In the genomic region with DNA sequence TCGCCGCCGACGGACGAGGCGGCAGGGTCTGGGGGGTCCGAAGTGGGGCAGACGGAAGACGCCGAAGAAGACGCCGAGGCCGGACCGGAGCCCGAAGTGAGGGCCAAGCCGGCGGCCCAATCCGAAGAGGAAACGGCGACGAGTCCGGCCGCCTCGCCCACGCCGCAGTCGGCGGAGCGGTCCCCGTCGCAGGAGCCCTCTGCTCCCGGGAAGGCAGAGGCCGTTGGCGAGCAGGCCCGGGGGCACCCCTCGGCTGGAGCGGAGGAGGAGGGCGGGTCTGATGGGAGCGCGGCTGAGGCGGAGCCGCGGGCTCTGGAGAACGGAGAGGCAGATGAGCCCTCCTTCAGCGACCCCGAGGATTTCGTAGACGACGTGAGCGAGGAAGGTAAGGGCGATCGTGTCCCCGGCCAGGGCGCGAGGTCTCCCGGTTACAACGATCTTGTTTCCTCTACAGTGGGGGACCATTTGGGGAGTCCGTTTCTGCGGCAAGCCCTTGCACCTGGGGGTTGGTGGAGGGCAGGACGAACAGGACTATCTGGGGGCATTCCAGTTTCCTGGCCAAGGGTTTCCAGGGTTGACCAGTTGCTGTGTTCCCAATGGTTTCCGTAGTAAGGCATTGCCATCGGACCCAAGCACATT, we compare ENCODE assay signal across 8 mouse cellular contexts. TPM values are rescaled to one million over a fixed set of nuclear protein-coding genes. Genes with fewer than 3 reads are reported as not detected.
A peak's percentile ranks its signal among the peaks of the same experiment; 100 is the strongest.
DNase-seq lines count a peak whose midpoint lies in the region; ATAC-seq and TF ChIP-seq lines count a peak whose summit lies in the region.

No protein-coding gene starts in this region.

- under 1% methylated on average over 62 of the region's 62 CpGs for WGBS in kidney, embryonic 14.5 days
- under 1% methylated on average over 62 of the region's 62 CpGs for WGBS in hindbrain, embryonic 14.5 days

- no peaks in the 10 kb centered on the region for H3K27me3 ChIP-seq in kidney, embryonic 14.5 days (ENCODE audit: control insufficient read depth, insufficient read depth, low read length)
- H3K27me3 ChIP-seq in hindbrain, embryonic 14.5 days (ENCODE audit: control insufficient read depth, insufficient read depth, low read length): no peaks in the 10 kb centered on the region

- H3K9me3 ChIP-seq in kidney, embryonic 14.5 days (ENCODE audit: control insufficient read depth, low read length): no peaks in the 10 kb centered on the region
- H3K9me3 ChIP-seq in ES-E14 (ENCODE audit: control insufficient read depth, insufficient read depth, low read depth, low read length): no peaks in the 10 kb centered on the region
- no peaks in the 10 kb centered on the region for H3K9me3 ChIP-seq in hindbrain, embryonic 14.5 days (ENCODE audit: control insufficient read depth, low read length)

- peaks cover 6% of the 10 kb centered on the region for H3K36me3 ChIP-seq in kidney, embryonic 14.5 days (ENCODE audit: control insufficient read depth, insufficient read depth, low read length)
- peaks cover 12% of the 10 kb centered on the region; the same call in 1 of the 2 replicates for H3K36me3 ChIP-seq in ES-E14 (ENCODE audit: control insufficient read depth, insufficient read depth, low read length, poor library complexity, severe bottlenecking)
- no peaks in the 10 kb centered on the region for H3K36me3 ChIP-seq in hindbrain, embryonic 14.5 days (replicated peaks; ENCODE audit: control insufficient read depth, insufficient read depth)

- peak overlapping the region; percentile 83 for H3K4me2 ChIP-seq in kidney, embryonic 14.5 days (replicated peaks; ENCODE audit: low read depth, low read length)
- peak overlapping the region; percentile 97 for H3K4me2 ChIP-seq in hindbrain, embryonic 14.5 days (replicated peaks)

- in situ Hi-C loops in ES-E14 (cut with MboI; ENCODE audit: low sequenced_read_pairs in 2 of 2, unreplicated experiment in 2 of 2): loop anchor here (25.0 kb wide), 1 partner anchor 582 kb away; the partner anchor contains the start of genes Gm26938 (in 2 of the 2) and Psmg3 (in 2 of the 2)

- intact Hi-C loops in left cerebral cortex, postnatal 4 days (cut with DNase I): loop anchor here (10.0 kb wide), 1 partner anchor 585 kb away; no protein-coding TSS in a partner anchor

- H3K4me3 ChIP-seq in kidney, embryonic 14.5 days (ENCODE audit: low read length): peak overlapping the region; percentile 97
- peak overlapping the region; percentile 66 to 98 for H3K4me3 ChIP-seq in ES-E14 (ENCODE audit: insufficient read depth in 1 of 2, low read depth in 1 of 2, low read length in 2 of 2, poor library complexity in 1 of 2, severe bottlenecking in 1 of 2)
- H3K4me3 ChIP-seq in hindbrain, embryonic 14.5 days (replicated peaks; ENCODE audit: low read length): peak overlapping the region; percentile 96

- peak overlapping the region; percentile 97 for H3K9ac ChIP-seq in kidney, embryonic 14.5 days (ENCODE audit: low read depth, low read length)
- H3K9ac ChIP-seq in ES-E14 (ENCODE audit: insufficient read depth, low read depth, low read length, poor library complexity, severe bottlenecking): peak overlapping the region; percentile 99
- peak overlapping the region; percentile 96 for H3K9ac ChIP-seq in hindbrain, embryonic 14.5 days

- peaks cover 8% of the 10 kb centered on the region for H3K4me1 ChIP-seq in kidney, embryonic 14.5 days (ENCODE audit: control insufficient read depth, insufficient read depth, low read length)
- peaks cover 0 to 8% of the 10 kb centered on the region in 2 experiments; a peak in 1 of 4 replicates for H3K4me1 ChIP-seq in ES-E14 (ENCODE audit: control insufficient read depth in 2 of 2, insufficient read depth in 2 of 2, low read length in 2 of 2, poor library complexity in 1 of 2)
- peaks cover 25% of the 10 kb centered on the region for H3K4me1 ChIP-seq in hindbrain, embryonic 14.5 days (replicated peaks; ENCODE audit: control insufficient read depth, insufficient read depth, low read length)

- no peak for DNase-seq in kidney, postnatal 4 days
- DNase-seq in ES-E14 (ENCODE audit: low read depth, low spot score): no peak
- peak; percentile 42 for DNase-seq in c-Kit-negative CD71-positive TER-119-positive erythroid progenitor cells, embryonic 14.5 days (ENCODE audit: low read depth, low spot score)
- peak; percentile 26 for DNase-seq in hindbrain, embryonic 14.5 days (ENCODE audit: low spot score)
- DNase-seq in thymus, postnatal 14 days: peak; percentile 54
- DNase-seq in left cerebral cortex, postnatal 4 days: no peak

- H3K27ac ChIP-seq in kidney, embryonic 14.5 days (ENCODE audit: low read depth, low read length): peak overlapping the region; percentile 85
- H3K27ac ChIP-seq in ES-E14 (ENCODE audit: insufficient read depth, low read depth, low read length, poor library complexity, severe bottlenecking): peak overlapping the region; percentile 77; the same call in 1 of the 2 replicates
- peak overlapping the region; percentile 95 for H3K27ac ChIP-seq in hindbrain, embryonic 14.5 days

- peak; percentile 54 for ATAC-seq in kidney, embryonic 14.5 days (ENCODE audit: low FRiP score, low TSS enrichment)
- 0 out of 2 replicates have a peak, but pooled peaks have one; percentile 14 for ATAC-seq in hindbrain, embryonic 14.5 days (ENCODE audit: low FRiP score)
- ATAC-seq in megakaryocyte, adult 5-6 weeks (ENCODE audit: poor library complexity, severe bottlenecking): peak; percentile 7

TF ChIP-seq in ES-E14, 5 proteins besides CTCF, POLR2A, EP300 and RAD21:
- TF ChIP-seq MAFK (IDR thresholded peaks at IDR 0.05; ENCODE audit: insufficient read depth, low read depth, low read length) (no peak), ZNF384 (IDR thresholded peaks at IDR 0.05; ENCODE audit: low read depth, low read length) (no peak), ZC3H11A (IDR thresholded peaks at IDR 0.05; ENCODE audit: borderline replicate concordance, low read depth, low read length) (no peak), HCFC1 (IDR thresholded peaks at IDR 0.05; ENCODE audit: borderline replicate concordance, insufficient read depth, low read length) (no peak), CHD2 (IDR thresholded peaks at IDR 0.05; ENCODE audit: low read depth, low read length) (no peak)

RNA-seq across cellular contexts. Expression of gene Eif3b, which starts 0.4 kb away (rescaled TPM):
- 139 and 188 TPM in 2 replicates for polyA plus RNA-seq in kidney, embryonic 14.5 days (2014; fragmentation: Nextera tagmentation; extraction: Ambion mirVana)
- 196 and 273 TPM in 2 replicates for total RNA-seq in ES-E14 (2012; rRNA removed)
- polyA plus RNA-seq in hindbrain, embryonic 14.5 days (2014; fragmentation: Nextera tagmentation; extraction: Ambion mirVana): 93.6 and 112 TPM in 2 replicates
- total RNA-seq in megakaryocyte, adult 5-6 weeks (2015): 82.3 and 108 TPM in 2 replicates
- total RNA-seq in megakaryocyte, adult 5-6 weeks (2017): 43.2 and 74.9 TPM in 2 replicates
- total RNA-seq in left cerebral cortex, postnatal 4 days (2021): 100 to 1,000 TPM; 124 to 127 TPM

RNA-seq across cellular contexts. Expression of gene Gm4869, which starts 25.9 kb away (rescaled TPM):
- not detected in 2 replicates for polyA plus RNA-seq in kidney, embryonic 14.5 days (2014; fragmentation: Nextera tagmentation; extraction: Ambion mirVana)
- total RNA-seq in ES-E14 (2012; rRNA removed): 0.05 and 0.13 TPM in 2 replicates
- polyA plus RNA-seq in hindbrain, embryonic 14.5 days (2014; fragmentation: Nextera tagmentation; extraction: Ambion mirVana): not detected in 2 replicates
- total RNA-seq in megakaryocyte, adult 5-6 weeks (2015): not detected in 2 replicates
- not detected in 2 replicates for total RNA-seq in megakaryocyte, adult 5-6 weeks (2017)
- not detected for total RNA-seq in left cerebral cortex, postnatal 4 days (2021)

RNA-seq across cellular contexts. Expression of gene Snx8, which starts 30.5 kb away (rescaled TPM):
- 10.5 and 12.9 TPM in 2 replicates for polyA plus RNA-seq in kidney, embryonic 14.5 days (2014; fragmentation: Nextera tagmentation; extraction: Ambion mirVana)
- 27.9 and 41.4 TPM in 2 replicates for total RNA-seq in ES-E14 (2012; rRNA removed)
- 14.2 and 15.9 TPM in 2 replicates for polyA plus RNA-seq in hindbrain, embryonic 14.5 days (2014; fragmentation: Nextera tagmentation; extraction: Ambion mirVana)
- total RNA-seq in megakaryocyte, adult 5-6 weeks (2015): 2.8 and 3.5 TPM in 2 replicates
- 8.1 and 8.3 TPM in 2 replicates for total RNA-seq in megakaryocyte, adult 5-6 weeks (2017)
- 10 to 100 TPM; 26.8 to 30.5 TPM for total RNA-seq in left cerebral cortex, postnatal 4 days (2021)

Comparison
In these comparisons a context has a peak if more than half of its experiments do, and no peak if none do; other contexts are left out.
1. DNase-seq: peak in c-Kit-negative CD71-positive TER-119-positive erythroid progenitor cells, embryonic 14.5 days (single experiment), hindbrain, embryonic 14.5 days (single experiment) and thymus, postnatal 14 days (single experiment); none in kidney, postnatal 4 days (0 of 2), ES-E14 (single experiment) and left cerebral cortex, postnatal 4 days (single experiment).
2. Peak in every context shown above with its lines, with median percentiles within 50 percentile points of each other: ATAC-seq, H3K27ac ChIP-seq, H3K4me3 ChIP-seq and H3K9ac ChIP-seq.